Mouse (Mus musculus): ENCODE data around the gene Dram1.
"Not testable (repeated sequence)": the region's sequence is repeated elsewhere in the genome, so short reads cannot be mapped to it uniquely, and the experiment has no call there.

The Dram1 gene

DNA sequence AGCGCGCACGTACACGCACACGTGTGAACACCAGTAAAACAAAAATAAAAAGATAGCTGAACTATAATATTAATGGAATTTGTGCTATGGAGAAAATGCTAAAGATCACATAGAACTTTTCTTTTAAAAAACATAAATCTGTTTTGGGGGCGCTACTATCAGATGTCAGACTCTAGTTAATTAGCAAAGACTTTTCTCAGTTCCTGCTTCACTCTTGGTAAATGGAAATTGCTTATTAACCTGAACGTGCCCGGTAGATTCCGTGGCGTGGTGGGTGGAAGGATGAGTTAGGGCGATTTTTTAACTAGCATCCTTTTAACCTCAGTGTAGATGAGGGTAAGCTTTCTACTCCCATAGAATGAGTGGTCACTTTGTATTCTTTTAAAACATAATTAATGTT is 6.4 kb upstream of the Dram1 start:
- DNase-seq: no peak

DNA sequence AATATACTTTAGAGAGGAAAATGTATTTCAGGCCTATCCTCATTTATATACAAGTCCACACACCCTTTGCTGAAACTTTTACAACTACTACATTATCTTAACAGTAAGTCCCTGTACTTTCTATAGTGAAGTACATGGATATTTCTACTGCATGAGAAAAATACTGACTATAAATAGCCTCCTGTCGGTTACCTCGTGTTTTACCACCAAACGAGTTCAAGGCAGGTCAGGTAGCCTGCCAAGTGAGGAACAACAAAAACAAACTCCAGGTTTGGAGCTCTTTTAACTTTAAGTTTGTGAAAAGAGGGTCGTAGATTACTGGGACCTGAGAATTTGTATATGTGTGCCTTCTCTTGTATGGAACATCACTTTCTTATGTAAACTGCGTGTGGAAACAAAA is 5.2 kb upstream of the Dram1 start:
- DNase-seq: no peak

DNA sequence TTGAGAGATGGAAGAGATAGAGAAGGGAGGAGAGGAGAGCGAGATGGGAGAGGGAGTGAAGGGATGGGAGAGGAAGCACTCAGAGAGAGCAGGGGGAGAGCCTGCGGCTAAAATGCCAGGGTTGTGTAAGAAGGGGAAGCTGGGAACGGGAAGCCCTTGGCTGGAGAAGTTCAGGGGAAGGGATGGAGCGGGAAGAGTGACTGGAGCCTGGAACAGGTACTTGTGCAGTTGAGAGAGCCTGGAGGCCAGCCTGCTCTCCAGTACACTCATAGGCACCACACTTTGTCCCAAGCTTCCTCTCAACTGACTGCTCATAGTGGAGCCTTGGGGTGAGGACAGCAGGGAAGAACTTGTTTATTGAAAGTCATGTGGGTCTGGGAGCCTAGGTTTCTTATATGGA is 4.6 kb upstream of the Dram1 start:
- DNase-seq: no peak

DNA sequence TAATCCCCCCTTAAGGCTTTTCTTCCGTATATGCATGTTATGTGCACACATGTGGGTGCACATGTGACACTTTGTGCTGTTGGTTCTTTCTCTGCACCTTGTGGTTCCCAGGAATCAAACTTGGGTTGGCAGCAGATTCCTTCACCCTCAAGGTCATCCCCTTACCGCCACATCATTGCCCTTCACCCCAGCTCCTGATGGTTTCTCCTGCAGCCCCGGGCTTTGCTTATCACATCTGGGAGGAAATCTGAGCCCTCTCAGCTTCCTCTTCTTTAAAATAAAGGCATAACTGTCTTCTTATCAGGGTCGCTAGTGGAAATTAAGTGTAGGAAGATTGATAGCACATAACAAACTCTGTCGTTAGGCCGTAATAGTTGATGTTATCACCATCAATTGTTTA is 3.1 kb upstream of the Dram1 start:
- no peak for DNase-seq

DNA sequence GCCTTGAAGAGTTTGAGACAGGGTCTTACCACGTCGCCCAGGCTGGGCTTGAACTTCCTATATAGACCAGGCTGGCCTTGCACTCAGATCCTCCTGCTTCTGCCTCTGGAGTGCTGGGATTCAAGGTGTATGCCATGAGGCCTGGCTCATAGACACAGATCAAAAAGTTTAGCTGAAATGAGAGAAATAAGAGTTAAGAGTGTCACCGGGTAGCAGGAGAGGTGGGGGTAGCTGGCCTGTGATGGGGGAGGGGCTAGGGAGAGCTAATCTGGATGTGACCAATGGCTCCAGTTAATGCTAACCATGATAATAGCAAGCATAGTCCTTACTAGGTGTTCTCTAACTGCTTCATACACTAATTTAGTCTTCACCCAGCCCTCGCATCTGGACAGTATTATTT is 2.4 kb upstream of the Dram1 start:
- no peak for DNase-seq

DNA sequence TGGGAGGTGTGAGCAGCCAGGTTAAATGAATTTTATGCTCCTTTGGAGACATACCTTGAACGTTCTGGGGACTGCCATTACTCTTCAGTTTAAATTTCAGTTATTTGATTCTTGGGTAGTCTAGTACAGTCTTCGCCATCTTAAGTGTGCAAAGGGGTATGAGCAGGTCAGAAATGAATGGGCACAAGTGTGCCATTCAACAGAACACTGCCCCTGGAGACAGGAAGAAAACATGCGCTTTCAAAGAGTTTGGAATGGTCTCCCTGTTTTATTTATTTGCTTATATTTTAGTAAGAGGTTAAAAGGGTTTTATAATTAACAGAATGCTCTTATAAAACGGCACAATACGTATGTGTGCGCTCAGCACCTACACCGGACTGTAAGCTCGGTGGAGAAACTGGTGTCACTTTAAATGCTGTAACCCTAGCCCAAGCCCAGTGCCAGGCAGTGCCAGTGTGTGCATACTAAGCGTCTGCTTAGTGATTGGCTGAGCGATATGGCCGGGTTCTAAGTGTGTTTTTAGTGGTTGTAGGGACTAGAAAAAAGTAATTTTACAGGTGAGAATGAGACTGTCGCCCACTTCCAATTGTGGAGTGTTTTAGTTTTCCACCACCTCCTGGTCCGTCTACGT is 1.7 kb upstream of the Dram1 start:
- DNase-seq: peak; percentile 42

DNA sequence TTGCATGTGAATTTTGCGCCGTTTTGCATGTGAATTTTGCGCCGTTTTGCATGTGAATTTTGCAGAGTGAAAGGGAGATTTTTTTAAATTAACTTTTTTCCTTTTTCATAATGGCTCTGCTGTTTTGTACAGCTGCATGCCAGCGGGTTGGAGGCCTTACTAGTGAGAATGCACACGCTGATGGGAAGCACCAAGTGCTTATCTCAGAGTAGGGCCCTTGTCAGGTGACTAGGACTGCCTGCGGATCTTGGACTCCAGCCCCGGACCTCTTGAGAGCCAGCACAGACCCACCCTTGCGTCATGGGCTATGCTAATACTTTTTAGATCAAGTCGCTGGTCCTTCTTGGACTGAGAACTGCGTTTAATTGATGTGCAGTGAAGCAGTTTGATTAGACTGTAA is 1.1 kb upstream of the Dram1 start:
- DNase-seq: peak; percentile 59

DNA sequence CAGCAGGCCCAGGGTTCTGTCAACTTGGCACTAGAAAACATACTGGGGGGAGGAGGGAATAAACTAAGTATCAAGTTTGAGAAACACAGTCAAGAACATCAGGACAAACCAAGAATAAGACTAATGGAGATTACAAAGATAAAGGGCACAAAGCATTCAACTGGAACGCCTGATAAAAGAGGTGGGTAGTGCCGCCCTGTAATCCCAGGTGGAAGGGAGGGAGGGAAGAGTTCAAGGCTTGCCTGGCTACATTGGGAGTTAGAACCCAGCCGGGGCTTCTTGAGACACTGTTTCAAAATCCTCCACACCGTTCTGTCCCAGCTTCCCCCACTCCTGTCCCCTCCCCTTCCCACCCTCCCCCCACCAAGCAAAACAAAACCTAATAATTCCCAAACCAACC is 1.2 kb downstream of the Dram1 start:
- DNase-seq: no peak

DNA sequence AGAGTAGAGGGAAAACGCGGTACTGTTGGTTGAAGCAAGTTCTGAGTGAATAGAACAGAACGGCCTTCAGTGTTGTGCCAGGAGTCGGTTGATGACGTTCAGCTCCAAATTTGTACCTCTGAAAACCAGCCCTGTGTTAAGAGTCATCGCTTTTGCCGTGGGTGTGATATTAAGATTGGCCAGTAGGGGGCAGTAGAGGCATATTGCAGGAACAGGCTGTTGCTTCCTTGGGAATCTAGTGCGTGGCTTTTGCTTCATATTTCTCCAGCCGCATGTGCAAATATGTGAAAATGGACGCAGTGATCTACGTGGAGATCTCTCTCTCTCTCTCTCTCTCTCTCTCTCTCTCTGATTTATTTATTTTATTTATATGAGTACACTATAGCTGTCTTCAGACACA is 2.1 kb downstream of the Dram1 start:
- peak; percentile 77 for DNase-seq

DNA sequence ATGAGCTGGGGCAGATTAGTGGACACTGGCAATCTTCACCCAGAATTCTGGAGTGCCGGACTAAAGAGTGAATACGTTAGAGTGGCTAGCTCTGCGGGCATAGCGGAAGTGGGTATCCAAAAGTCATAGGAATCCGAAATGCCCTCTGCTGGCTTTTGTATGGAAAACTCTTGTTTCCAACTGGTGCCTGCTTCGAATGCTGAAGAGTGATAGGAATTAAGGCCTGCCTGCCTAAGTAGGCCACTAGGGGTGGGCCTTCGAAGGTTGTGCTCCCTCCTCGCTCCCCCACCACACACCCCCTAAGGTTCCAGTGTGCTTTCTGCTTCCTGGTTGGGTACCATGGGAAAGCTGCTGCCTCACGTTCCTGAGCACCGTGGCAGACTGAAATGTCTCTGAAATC is 3.9 kb downstream of the Dram1 start:
- DNase-seq: no peak

DNA sequence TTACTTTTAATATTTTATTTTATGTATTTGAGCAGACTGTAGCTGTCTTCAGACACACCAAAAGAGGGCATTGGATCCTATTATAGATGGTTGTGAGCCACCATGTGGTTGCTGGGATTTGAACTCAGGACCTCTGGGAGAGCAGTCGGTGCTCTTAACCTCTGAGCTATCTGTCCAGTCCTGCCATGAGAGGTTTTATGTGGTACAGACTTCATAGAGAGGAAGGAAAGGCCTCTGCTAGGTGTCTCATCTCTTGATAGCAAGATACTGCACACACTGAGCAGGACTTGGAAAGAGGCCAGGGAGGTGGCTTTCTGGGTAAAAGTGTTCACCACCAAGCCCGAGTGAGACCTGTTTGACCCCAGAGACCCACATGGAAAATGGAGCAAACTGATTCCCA is 5.9 kb downstream of the Dram1 start:
- DNase-seq: not testable (repeated sequence)

DNA sequence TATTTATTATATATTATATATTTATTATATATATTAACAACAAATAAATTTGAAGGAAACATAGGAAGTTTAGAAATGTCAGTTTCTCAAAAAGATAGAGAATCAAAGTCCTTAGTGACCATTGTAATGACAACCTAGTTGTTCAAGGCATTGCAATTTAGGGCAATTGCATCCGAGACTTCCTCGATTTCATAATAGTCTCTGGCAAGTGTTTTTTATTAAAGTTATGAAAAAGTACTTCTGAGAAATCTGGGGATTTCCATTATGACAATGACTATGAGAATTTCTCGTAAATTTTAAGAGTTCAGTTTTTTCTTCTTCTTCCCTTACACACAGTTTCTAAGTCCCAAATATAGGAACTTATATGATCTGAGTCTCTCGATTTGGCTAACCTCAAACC is 6.4 kb downstream of the Dram1 start:
- no peak for DNase-seq

DNA sequence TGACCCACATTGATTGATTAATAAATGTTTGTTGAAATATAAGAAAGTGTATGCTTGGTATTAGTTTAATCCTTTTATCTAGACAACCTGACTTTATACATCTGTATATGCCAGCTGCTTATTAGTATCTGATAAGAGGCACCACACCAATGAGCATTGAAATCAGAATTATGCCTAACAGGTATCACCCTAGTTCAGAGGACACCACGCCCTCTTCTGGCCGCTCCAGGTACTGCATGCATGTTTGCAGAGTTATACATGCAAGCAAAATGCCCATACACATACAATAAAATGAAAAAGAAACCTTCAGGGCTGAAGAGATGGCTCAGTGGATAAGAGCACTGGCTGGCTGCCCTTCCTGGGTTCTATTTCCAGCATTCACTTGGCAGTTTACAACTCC is 7.1 kb downstream of the Dram1 start:
- no peak for DNase-seq

DNA sequence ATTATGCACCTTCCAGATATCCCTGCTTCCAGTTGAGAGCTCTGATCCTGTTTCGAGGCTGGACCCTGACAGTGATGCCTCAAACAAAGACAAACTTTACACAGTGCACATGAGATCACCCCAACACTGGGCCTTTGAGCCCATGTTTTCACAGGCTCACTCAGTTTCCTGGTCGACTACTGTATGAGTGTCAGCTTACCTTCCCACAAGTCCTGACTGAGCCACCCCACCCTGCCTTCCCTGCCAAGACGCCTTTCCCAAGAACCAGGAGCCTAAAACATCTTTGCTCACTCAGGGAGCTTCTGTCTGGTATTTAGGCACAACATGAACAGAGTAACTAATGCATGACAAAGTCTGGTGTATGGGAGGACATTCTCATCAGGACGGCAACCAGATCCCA is 9.6 kb downstream of the Dram1 start:
- DNase-seq: no peak

DNA sequence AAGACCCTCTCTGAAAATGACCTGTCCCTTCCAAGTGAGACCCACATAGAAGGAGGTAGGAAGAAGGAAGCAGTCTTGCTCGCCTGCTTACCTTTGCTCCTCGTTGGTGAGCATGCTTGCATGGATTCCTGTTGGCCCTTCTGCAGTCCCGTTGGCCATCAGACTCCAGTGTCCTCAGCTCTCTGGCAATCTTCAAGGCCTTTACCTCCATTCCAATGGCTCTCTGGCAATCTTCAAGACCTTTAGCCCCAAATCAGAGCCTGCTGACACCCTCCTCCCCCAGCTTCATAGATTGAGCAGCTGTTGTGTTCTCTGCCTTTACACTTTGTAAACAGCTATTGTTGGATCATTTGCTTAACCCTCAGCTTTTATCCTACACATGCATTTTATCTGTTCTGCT is 14.7 kb downstream of the Dram1 start:
- no peak for DNase-seq

DNA sequence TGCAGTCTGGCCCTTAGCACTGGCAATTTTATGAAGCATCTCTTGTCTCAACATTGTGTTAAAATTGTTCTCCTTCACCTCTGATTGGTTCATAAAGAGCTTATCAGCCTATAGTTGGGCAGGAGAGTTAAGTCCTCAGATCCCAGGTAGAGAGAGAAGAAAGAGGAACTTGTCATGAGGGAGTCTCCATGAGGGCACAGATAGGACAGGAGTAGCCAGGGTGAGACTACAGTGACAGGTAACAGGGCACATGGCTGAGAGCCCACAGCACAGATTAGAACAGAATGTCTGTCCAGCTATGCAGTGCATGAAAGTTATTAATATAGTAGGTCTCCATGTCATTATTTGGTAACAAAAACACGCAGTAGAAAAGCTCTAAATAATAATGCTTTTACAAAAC is 16.7 kb downstream of the Dram1 start:
- DNase-seq: no peak

DNA sequence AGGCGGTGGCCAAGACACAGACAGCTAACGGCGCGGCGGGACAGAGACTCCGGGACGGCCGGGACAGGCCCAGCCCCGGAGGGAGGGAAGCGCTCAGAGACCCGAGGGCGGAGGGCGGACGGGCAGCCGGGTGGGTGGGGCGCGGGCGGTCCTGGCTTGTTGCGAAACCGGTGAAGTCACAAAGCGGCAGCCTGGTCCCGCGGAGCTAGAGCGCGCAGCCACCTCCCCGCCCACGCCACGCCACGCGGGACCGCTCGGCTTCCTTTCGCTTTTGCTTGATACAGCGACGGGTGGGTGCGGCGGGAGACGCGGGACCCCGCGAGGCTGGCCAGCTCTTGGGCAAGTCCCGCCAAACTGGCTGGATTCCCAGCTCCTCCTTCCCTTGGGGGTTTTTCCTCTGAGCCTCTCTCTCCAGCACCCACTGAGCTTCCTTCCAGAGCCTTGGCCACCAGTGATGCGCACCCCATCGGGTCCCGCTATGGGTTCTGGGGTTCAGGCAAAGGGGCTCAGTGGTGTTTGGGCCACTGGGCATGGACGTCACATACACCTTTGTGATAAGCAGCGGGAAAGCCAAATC is 21.8 kb downstream of the Dram1 start:
- peak; percentile 52 for DNase-seq

DNA sequence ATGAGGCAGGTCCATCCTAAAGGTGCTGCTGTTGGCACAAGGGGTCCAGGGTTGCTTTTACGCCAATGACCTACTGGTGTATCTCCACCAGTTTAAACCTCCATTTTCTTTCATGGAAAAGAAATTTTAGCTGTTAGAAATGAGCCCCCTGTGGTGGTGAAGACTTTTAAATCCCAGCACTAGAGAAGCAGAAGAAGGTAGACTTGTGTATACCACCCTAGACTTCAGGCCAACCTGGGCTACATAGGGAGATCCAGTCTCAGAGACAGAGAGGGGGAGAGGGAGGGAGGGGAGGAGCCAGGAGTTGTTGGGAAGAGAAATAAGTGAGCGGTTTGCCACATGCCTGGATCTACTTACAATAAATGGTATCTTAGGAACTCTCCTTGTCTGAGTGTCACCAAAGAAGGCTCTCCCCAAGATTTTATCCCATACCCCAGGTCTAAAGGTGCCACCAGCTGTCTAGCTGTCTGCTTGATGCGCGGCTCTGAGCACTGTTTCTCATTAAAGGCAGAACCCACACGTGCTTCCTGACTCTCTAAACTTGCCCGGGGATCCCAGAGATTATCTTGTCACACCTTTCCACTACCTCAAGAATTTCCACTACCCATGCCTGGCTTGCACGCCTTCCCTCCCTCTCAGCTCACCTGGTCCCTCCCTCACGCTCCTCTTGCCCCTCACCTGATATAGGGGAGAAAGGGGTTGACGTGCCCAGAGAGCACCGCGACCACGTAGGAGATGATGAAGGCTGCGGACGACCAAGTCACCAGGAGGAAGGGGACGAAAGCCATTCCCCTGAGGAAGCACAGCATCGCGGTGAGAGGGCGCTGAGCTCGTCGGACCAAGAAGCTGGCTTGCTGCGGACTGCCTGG is 22.5 kb downstream of the Dram1 start:
- no peak for DNase-seq

DNA sequence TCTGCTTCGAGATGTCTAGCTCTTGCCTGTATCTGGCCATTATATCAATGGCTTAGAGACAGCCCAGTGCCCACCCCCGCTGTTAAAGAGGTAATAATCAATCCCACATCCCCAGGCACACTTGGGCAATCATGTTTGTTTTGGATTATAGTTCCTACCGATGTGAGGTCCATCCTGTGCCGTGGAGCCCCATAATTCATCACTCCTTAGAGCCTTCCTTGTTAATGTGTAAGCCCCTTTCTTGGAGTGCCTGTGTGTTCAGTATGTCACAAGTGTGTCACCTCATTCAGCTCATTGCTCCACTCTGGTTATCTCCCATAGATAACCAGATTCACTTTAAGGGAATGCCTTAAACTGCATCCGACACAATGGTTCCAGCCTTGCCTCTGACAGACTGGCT is 24.3 kb downstream of the Dram1 start:
- no peak for DNase-seq

DNA sequence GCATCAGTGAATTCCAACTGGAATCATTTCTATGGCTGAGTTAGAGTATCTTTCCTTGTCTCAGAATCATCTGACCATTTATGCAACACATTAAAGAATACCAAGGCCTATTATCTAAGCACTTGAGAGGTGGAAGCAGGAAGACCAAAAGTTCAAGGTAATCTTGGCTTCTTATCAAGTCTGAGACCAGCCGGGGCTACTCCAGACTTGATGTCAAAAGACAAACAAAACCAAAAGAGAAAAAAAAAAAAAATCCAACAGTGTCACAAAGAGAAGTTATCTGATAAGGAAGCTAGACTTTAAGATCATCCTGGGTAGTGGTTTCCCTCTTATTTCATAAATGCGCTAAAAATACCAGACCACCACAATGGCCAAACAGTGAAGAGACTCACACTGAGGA is 26.3 kb downstream of the Dram1 start:
- DNase-seq: no peak

DNA sequence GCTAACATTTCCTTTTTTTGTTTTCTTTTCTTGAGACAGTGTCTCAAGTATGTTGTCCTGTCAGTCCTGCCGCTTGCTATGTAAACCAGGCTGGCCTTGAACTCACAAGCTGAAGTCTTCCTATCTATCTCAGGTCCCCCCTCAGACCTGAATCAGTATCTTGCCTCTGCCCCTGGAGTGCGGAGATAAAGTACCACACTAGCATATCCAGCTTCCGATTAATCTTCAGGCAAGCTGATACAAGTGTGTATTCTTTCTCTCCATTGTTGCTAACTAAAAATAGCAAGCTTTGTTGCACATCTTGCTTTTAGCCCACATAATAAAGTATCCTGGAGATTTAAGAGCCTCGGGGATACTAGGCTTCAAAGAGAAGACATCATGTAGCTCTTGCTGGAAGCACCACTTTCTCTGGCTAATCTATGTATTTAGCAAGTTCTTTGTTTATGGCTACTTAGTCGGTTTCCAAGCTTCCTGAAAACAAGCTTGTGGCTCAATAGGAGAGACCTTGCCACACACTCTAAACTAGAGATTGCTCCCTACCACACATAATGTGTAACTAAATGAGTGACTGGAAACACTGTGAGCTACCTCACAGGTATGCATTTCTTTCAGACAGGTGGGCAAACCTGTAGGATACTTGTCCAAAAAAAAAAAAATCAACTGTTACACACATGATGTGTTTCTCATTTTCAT is 27.3 kb downstream of the Dram1 start:
- DNase-seq: no peak

DNA sequence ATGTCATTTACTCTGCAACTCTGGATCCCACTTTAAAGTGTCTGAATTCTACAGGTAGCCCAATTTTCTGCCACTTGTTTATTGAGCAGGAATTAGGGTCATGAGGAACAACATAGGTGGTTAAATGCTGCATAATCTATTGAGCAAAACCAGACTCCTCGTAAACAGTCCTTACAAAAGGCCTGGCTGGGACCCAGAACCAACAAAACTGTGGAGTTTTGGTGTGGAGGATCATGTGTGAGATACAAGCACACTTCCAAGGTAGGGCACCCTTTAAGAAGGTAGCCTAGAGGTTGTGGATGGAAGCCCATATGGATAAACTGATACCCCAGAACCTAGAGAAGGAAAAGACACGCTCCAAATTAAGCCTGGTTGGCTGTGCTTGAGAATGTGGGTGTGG is 28.2 kb downstream of the Dram1 start:
- no peak for DNase-seq

DNA sequence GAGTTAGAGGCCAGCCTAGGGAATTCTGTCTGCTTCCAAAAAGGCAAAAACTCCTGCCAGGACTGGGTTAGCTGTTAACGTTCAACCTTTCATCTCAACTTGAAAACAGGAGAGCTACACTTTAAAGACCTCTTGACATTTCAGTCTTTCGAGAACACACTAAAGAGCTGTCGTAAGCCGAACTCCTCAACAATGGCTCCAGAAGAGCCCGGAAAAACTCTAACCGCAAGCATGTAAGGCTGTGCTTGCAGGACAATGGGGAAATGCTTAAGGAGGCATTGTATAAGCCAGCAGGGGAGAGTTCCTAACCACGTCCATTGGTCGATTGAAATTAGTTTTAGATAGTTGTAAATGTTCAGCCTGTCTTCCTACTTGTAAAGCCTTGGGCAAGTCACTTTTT is 29.1 kb downstream of the Dram1 start:
- no peak for DNase-seq
